Mouse (Mus musculus) CD8-positive naive resting alpha-beta T cell, adult 2 months (primary cell): ENCODE results near the gene Ccno.
"Not testable (repeated sequence)": the region's sequence is repeated elsewhere in the genome, so short reads cannot be mapped to it uniquely, and the experiment has no call there.

Source experiments
- DNase-seq, 2 experiments: peaks; one replicate each; pipeline ENCODE4 v3.0.0; 2022; ENCODE audit warnings: low read depth in 2 of 2, low spot score in 2 of 2

The Ccno gene

GRCm38 (mm10) chr13:113000090-113000489 lies 12.5 kb downstream of the Ccno start:
- DNase-seq, result no peak

GRCm38 (mm10) chr13:113000576-113001318 lies 13.1 kb downstream of the Ccno start:
- DNase-seq, result no peak

- DNase-seq, result no peak
Measured at GRCm38 (mm10) chr13:113012683-113013082, 25.1 kb downstream of the Ccno start.

- DNase-seq, result not testable (repeated sequence)
Measured at GRCm38 (mm10) chr13:113013174-113013953, 25.8 kb downstream of the Ccno start.

- DNase-seq, result no peak
Measured at GRCm38 (mm10) chr13:113021521-113021920, 33.9 kb downstream of the Ccno start.

GRCm38 (mm10) chr13:113022467-113022866 lies 34.9 kb downstream of the Ccno start:
- DNase-seq, result no peak

- no peak for DNase-seq
Measured at GRCm38 (mm10) chr13:113023274-113024143, 35.9 kb downstream of the Ccno start.

- DNase-seq, result no peak
Measured at GRCm38 (mm10) chr13:113031351-113031750, 43.7 kb downstream of the Ccno start.

GRCm38 (mm10) chr13:113031792-113032571 lies 44.4 kb downstream of the Ccno start:
- no peak for DNase-seq

- no peak for DNase-seq
Measured at GRCm38 (mm10) chr13:113032831-113033230, 45.2 kb downstream of the Ccno start.

- no peak for DNase-seq
Measured at GRCm38 (mm10) chr13:113034271-113034886, 46.8 kb downstream of the Ccno start.

GRCm38 (mm10) chr13:113034950-113035421 lies 47.4 kb downstream of the Ccno start, which contains the start of gene Cdc20b:
Cdc20b (plus strand) TSS chr13:113035111.
- peak; percentile 65 to 76 for DNase-seq

- DNase-seq, result peak; percentile 68 to 78
Measured at GRCm38 (mm10) chr13:113035852-113036251, 48.2 kb downstream of the Ccno start.
